Mouse (Mus musculus) erythroblast, embryonic 14.5 days (primary cell): ENCODE measurements around the gene Ifnl3.

Experiments
- GATA1 ChIP-seq: IDR thresholded peaks from 2 replicates; pipeline ENCODE4 v1.6.1; 2012; ENCODE audit warnings: low read length, inconsistent platforms, mixed read lengths
- TAL1 ChIP-seq: IDR thresholded peaks from 3 replicates; pipeline ENCODE4 v1.6.1; 2012; ENCODE audit warnings: low read length, inconsistent platforms, mixed read lengths

GRCm38 (mm10) chr7:28484192-28484591 lies 38.4 kb upstream of the Ifnl3 start:
- TF ChIP-seq GATA1 (no peak), TAL1 (no peak)
